Mouse (Mus musculus): ENCODE results near the gene 7420426K07Rik. TPM values are rescaled to one million over a fixed set of nuclear protein-coding genes. Genes with fewer than 3 reads are reported as not detected.

Gene 7420426K07Rik
- polyA plus RNA-seq, 1 experiment from 2014 or later = not detected

DNA sequence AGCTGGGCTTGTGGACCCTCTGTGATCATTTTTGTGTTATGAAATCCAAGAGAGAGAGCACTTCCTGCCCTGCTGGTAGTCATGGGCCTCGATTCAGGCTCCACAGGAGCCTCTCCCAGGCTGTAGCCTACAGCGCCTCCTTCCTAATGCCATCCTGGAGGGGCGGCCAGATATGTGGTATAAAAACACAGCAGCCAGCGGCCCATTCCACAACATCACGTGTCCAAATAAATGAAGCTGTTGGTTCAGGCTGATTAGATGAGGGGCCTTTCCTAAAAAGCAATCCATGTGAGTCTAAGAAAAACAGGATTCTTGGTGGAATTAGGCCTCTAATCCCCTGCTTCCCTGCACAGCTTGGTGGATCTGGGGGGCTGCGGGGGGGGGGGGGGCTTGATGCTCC, 30.0 kb downstream of the 7420426K07Rik start:
- Histone ChIP-seq H3K36me3 (ENCODE audit: control insufficient read depth, insufficient read depth, low read length) (no peaks in the 10 kb centered on the region), H3K4me3 (ENCODE audit: low read depth, low read length) (no peak overlapping the region), H3K4me1 (replicated peaks; ENCODE audit: control insufficient read depth, insufficient read depth, low read length) (no peaks in the 10 kb centered on the region), H3K9me3 (ENCODE audit: control insufficient read depth, low read length) (no peaks in the 10 kb centered on the region), H3K4me2 (replicated peaks; ENCODE audit: low read depth, low read length) (no peak overlapping the region), H3K9ac (ENCODE audit: low read depth, low read length) (no peak overlapping the region), H3K27me3 (ENCODE audit: control insufficient read depth, insufficient read depth, low read length) (0 out of 2 replicates have a peak, but pooled peaks cover 2% of the 10 kb centered on the region), H3K27ac (ENCODE audit: low read depth, low read length) (no peak overlapping the region)
- no peak for DNase-seq (ENCODE audit: low spot score)
- ATAC-seq (ENCODE audit: low FRiP score) = no peak
- 28% methylated on average over 6 of the region's 6 CpGs for WGBS

DNA sequence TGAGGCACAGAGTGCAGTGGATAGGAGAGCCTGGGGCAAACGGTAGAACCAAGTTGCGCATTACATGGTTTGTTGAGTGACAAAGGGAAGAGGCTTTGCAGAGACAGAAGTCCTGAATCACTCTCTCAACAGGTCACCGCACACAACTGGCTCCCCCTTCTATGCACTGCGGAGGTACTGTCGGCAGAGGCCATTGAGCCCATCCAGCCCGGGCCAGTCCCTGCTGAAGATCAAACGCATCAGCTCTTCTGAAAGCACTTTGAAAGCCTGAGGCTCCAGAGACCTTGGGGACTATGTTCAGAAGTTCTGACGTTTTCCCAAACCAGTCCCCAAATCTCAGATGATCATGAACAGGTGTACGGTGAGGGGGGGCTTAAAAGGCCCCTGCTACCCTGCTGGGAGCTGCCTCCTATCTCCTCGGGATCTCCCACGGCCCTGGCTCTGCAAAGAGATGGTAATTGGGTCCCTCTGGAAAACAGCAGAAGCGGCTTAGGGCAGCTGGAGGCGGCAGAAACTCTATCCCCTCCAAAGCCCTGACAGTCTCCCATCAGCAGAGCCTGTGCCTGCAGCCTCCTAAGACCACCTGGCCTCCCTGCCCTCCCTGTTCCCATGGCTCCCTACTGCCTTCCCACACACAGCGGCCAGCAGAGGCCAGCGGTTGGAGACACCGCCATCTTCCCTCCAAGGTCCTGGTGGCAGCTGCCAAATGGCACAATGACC, 32.4 kb downstream of the 7420426K07Rik start:
- Histone ChIP-seq H3K9me3 (ENCODE audit: control insufficient read depth, low read length) (no peaks in the 10 kb centered on the region), H3K9ac (ENCODE audit: low read depth, low read length) (no peak overlapping the region), H3K4me3 (ENCODE audit: low read depth, low read length) (no peak overlapping the region), H3K4me2 (replicated peaks; ENCODE audit: low read depth, low read length) (no peak overlapping the region), H3K36me3 (ENCODE audit: control insufficient read depth, insufficient read depth, low read length) (no peaks in the 10 kb centered on the region), H3K4me1 (replicated peaks; ENCODE audit: control insufficient read depth, insufficient read depth, low read length) (no peaks in the 10 kb centered on the region), H3K27me3 (ENCODE audit: control insufficient read depth, insufficient read depth, low read length) (0 out of 2 replicates have a peak, but pooled peaks cover 2% of the 10 kb centered on the region), H3K27ac (ENCODE audit: low read depth, low read length) (no peak overlapping the region)
- DNase-seq (ENCODE audit: low spot score) (no peak), ATAC-seq (ENCODE audit: low FRiP score) (no peak)
- WGBS = 24% methylated on average over 16 of the region's 16 CpGs

DNA sequence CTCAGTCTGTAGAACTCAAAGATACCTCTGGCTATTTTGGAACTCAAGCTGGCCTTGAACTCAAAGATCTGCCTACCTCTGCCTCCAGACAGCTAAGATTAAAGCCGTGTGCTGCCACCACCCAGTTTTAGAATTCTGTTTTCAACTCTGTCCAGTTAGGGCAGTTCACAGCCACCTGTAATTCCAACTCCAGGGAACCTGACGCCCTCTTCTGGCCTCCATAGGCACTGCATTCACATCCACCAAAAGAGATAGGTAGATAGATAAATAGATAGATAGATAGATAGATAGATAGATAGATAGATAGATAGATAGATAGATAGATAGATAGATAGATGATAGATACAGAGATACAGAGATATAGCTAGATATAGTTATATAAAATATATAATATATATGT, 36.4 kb downstream of the 7420426K07Rik start:
- 26% methylated on average over 2 of the region's 2 CpGs for WGBS
- H3K4me1 ChIP-seq (replicated peaks; ENCODE audit: control insufficient read depth, insufficient read depth, low read length) = no peaks in the 10 kb centered on the region
- DNase-seq (ENCODE audit: low spot score) (peak; percentile 38), ATAC-seq (ENCODE audit: low FRiP score) (no peak)
- H3K27me3 ChIP-seq (ENCODE audit: control insufficient read depth, insufficient read depth, low read length) = 0 out of 2 replicates have a peak, but pooled peaks cover 2% of the 10 kb centered on the region
- H3K36me3 ChIP-seq (ENCODE audit: control insufficient read depth, insufficient read depth, low read length) = no peaks in the 10 kb centered on the region
- no peak overlapping the region for H3K4me3 ChIP-seq (ENCODE audit: low read depth, low read length)
- no peak overlapping the region for H3K9ac ChIP-seq (ENCODE audit: low read depth, low read length)
- H3K4me2 ChIP-seq (replicated peaks; ENCODE audit: low read depth, low read length) = no peak overlapping the region
- H3K27ac ChIP-seq (ENCODE audit: low read depth, low read length) = no peak overlapping the region
- H3K9me3 ChIP-seq (ENCODE audit: control insufficient read depth, low read length) = no peaks in the 10 kb centered on the region

DNA sequence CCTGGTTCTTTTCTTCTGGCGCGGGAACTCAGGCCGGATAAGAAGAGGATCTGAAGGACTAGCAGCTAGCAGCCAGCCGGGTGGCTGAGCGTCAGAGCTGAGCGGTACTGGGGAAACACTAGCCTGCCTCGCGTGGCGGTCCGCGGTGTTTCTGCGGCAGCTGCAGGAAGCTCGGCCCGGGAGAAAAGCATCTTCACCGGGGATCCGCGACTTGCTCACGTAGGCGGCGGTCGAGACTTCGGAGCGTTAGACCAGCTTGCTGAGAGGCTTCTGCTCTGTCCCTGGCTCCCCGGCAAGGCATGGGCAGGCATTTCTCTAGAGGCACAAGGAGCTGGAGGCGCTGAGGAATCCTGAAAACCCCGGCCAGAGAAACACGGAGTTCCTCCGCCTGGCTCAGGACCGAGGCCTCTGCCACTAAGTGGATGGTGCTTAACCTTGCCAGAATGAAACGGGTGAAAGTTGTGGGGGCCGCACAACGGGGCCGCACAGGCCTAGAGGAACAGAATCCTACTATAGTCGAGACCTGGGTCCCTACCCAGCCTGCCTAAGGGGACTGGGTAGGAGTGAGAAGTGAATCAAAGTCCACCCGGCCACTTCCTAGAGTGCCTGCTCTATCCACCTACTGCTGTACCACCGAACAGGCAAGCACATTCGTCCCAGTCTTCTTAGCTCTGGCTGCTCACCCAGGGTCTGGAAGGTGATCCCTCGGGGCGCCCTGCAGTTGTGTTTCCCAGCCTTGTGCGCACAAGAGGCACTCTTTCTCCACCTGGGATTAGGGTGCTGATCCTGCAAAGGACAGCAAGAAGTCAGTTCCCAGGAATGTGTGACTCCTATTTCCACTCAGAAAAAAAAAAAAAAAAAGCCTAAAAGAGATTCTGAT, 49.5 kb downstream of the 7420426K07Rik start:
- H3K27ac ChIP-seq (ENCODE audit: low read depth, low read length) = no peak overlapping the region
- H3K27me3 ChIP-seq (ENCODE audit: control insufficient read depth, insufficient read depth, low read length) = peaks cover 70% of the 10 kb centered on the region
- no peaks in the 10 kb centered on the region for H3K9me3 ChIP-seq (ENCODE audit: control insufficient read depth, low read length)
- peak overlapping the region; percentile 15; the same call in 1 of the 2 replicates for H3K9ac ChIP-seq (ENCODE audit: low read depth, low read length)
- DNase-seq (ENCODE audit: low spot score) (peak; percentile 61), ATAC-seq (ENCODE audit: low FRiP score) (no peak)
- H3K4me1 ChIP-seq (replicated peaks; ENCODE audit: control insufficient read depth, insufficient read depth, low read length) = peaks cover 9% of the 10 kb centered on the region
- 0 out of 2 replicates have a peak overlapping the region, but pooled peaks have one; percentile 16 for H3K4me3 ChIP-seq (ENCODE audit: low read depth, low read length)
- peak overlapping the region; percentile 26 for H3K4me2 ChIP-seq (replicated peaks; ENCODE audit: low read depth, low read length)
- under 1% methylated on average over 38 of the region's 40 CpGs for WGBS
- no peaks in the 10 kb centered on the region for H3K36me3 ChIP-seq (ENCODE audit: control insufficient read depth, insufficient read depth, low read length)

DNA sequence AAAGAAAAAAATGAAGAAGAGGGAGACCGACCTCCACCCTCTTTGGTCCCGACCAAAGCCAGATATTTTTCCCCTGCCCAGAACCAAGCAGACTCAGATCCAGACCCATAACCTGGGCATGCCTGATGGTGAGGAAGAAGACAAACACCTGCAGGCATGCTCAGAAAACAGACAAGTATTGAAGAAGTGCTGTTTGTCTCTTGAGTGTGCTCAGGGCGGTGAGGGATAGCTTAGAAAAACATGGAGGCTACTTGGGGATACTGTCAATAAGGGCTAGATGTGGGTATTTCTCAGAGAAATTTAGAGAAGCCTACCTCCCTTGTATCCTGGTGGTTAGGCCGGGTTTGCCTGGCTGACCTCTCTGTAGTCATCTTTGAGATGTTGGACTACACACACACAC, 50.4 kb downstream of the 7420426K07Rik start:
- no peak overlapping the region for H3K4me2 ChIP-seq (replicated peaks; ENCODE audit: low read depth, low read length)
- no peaks in the 10 kb centered on the region for H3K36me3 ChIP-seq (ENCODE audit: control insufficient read depth, insufficient read depth, low read length)
- no peak overlapping the region for H3K4me3 ChIP-seq (ENCODE audit: low read depth, low read length)
- H3K27me3 ChIP-seq (ENCODE audit: control insufficient read depth, insufficient read depth, low read length) = peaks cover 72% of the 10 kb centered on the region
- peaks cover 9% of the 10 kb centered on the region for H3K4me1 ChIP-seq (replicated peaks; ENCODE audit: control insufficient read depth, insufficient read depth, low read length)
- no peak overlapping the region for H3K9ac ChIP-seq (ENCODE audit: low read depth, low read length)
- H3K27ac ChIP-seq (ENCODE audit: low read depth, low read length) = no peak overlapping the region
- ATAC-seq (ENCODE audit: low FRiP score) = no peak
- no peaks in the 10 kb centered on the region for H3K9me3 ChIP-seq (ENCODE audit: control insufficient read depth, low read length)
- WGBS = 5% methylated on average over 4 of the region's 4 CpGs
- no peak for DNase-seq (ENCODE audit: low spot score)

DNA sequence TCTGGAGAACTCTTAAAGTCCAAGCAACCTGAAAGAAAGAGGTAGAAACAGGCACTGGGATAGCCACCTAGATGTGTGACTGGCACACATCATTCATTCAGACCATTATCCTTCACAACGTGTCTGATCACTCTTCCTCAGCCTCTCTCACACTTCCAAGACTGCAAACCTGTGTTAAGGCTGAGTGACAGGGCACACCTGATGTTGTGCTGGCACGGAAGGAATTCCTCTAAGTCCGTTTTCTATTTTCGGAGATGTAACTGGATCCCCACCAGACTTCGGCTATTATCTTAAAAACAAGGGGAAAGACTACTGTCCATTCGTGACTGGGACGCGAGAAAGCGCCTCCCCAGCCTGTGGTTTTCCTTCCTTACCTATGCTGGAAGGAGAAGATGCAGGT, 50.9 kb downstream of the 7420426K07Rik start:
- H3K4me1 ChIP-seq (replicated peaks; ENCODE audit: control insufficient read depth, insufficient read depth, low read length) = peaks cover 9% of the 10 kb centered on the region
- no peak overlapping the region for H3K27ac ChIP-seq (ENCODE audit: low read depth, low read length)
- ATAC-seq (ENCODE audit: low FRiP score) (no peak), DNase-seq (ENCODE audit: low spot score) (peak; percentile 49)
- no peak overlapping the region for H3K4me2 ChIP-seq (replicated peaks; ENCODE audit: low read depth, low read length)
- no peak overlapping the region for H3K9ac ChIP-seq (ENCODE audit: low read depth, low read length)
- no peak overlapping the region for H3K4me3 ChIP-seq (ENCODE audit: low read depth, low read length)
- H3K27me3 ChIP-seq (ENCODE audit: control insufficient read depth, insufficient read depth, low read length) = peaks cover 76% of the 10 kb centered on the region
- no peaks in the 10 kb centered on the region for H3K36me3 ChIP-seq (ENCODE audit: control insufficient read depth, insufficient read depth, low read length)
- H3K9me3 ChIP-seq (ENCODE audit: control insufficient read depth, low read length) = no peaks in the 10 kb centered on the region
- WGBS = 2% methylated on average over 9 of the region's 9 CpGs

Other genes starting within 250 kb of the 7420426K07Rik start
- gene Prr23a1, start 60.6 kb upstream of the 7420426K07Rik start, polyA plus RNA-seq (2014; fragmentation: Nextera tagmentation; extraction: Ambion mirVana) = not detected in 2 replicates
- gene Prr23a2, start 46.6 kb upstream of the 7420426K07Rik start, polyA plus RNA-seq (2014; fragmentation: Nextera tagmentation; extraction: Ambion mirVana) = not detected in 2 replicates
- gene Prr23a3, start 38.4 kb upstream of the 7420426K07Rik start, polyA plus RNA-seq (2014; fragmentation: Nextera tagmentation; extraction: Ambion mirVana) = not detected in 2 replicates
- 1.0 and 1.3 TPM in 2 replicates for gene Foxl2, start 52.2 kb downstream of the 7420426K07Rik start, polyA plus RNA-seq (2014; fragmentation: Nextera tagmentation; extraction: Ambion mirVana)
- 92.0 and 96.3 TPM in 2 replicates for gene Faim, start 83.3 kb downstream of the 7420426K07Rik start, polyA plus RNA-seq (2014; fragmentation: Nextera tagmentation; extraction: Ambion mirVana)
- gene Gm1123, start 132.6 kb downstream of the 7420426K07Rik start, polyA plus RNA-seq (2014; fragmentation: Nextera tagmentation; extraction: Ambion mirVana) = not detected in 2 replicates
- 1.5 and 2.2 TPM in 2 replicates for gene Pik3cb, start 237.5 kb downstream of the 7420426K07Rik start, polyA plus RNA-seq (2014; fragmentation: Nextera tagmentation; extraction: Ambion mirVana)

Data from hindbrain, embryonic 11.5 days (tissue).